Comparison of ENCODE assay signal across 8 mouse cellular contexts in the genomic region with DNA sequence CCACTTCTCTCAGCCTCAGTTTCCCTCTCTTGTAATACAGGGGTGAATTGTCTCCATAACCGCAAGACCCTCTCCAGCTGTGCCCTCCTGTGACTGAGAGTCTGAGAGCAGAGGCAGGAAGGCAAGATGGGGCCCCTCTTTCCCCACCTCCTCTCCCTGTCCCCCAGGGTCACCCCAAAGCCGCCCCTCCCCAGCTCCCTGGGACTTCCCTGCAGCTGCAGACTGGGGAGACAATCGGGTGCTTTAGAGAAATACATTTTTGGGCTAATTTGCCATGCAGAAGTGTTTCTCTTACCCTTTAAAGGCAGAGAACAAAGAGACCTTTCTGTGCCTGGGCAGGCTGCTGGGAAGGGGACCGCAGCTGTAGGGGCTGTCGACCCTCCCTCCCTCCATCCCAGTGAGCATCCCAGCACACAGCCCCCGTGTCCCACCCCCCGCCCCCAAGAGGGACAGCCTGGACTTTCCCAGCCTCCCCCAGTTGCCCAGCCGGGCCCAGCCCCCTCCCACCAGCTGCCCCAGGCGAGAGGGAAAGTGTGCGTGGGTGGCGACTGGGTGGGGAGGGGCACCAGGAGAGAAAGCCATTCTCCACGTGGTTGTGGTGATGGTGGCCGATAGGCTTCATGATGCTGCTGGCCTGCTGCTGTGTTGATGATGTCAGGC. TPM values are rescaled to one million over a fixed set of nuclear protein-coding genes. Genes with fewer than 3 reads are reported as not detected.
DNase-seq lines count a peak whose midpoint lies in the region; ATAC-seq and TF ChIP-seq lines count a peak whose summit lies in the region.

No protein-coding gene starts in this region.

- peaks cover 21% of the 10 kb centered on the region for H3K4me1 ChIP-seq in kidney, embryonic 15.5 days
- no peaks in the 10 kb centered on the region for H3K4me1 ChIP-seq in kidney, adult 2 months (ENCODE audit: control insufficient read depth, insufficient read depth, low read length)
- H3K4me1 ChIP-seq in embryonic facial prominence, embryonic 12.5 days = peaks cover 19% of the 10 kb centered on the region
- peaks cover 18% of the 10 kb centered on the region for H3K4me1 ChIP-seq in neural tube, embryonic 15.5 days

- no peak for TF ChIP-seq POLR2A in kidney, adult 2 months (IDR thresholded peaks at IDR 0.05; ENCODE audit: low read depth, low read length)

- peaks cover 9% of the 10 kb centered on the region; the same call in 1 of the 2 replicates for H3K27me3 ChIP-seq in kidney, embryonic 15.5 days
- no peaks in the 10 kb centered on the region for H3K27me3 ChIP-seq in kidney, adult 2 months (replicated peaks; ENCODE audit: control insufficient read depth, insufficient read depth, low read length)
- 0 out of 2 replicates have a peak, but pooled peaks cover 3% of the 10 kb centered on the region for H3K27me3 ChIP-seq in embryonic facial prominence, embryonic 12.5 days
- no peaks in the 10 kb centered on the region for H3K27me3 ChIP-seq in neural tube, embryonic 15.5 days (replicated peaks)

- H3K27ac ChIP-seq in kidney, embryonic 15.5 days = no peak overlapping the region
- no peak overlapping the region for H3K27ac ChIP-seq in kidney, adult 2 months (ENCODE audit: insufficient read depth, low read depth, low read length)
- H3K27ac ChIP-seq in embryonic facial prominence, embryonic 12.5 days = peak overlapping the region; percentile 83
- 0 out of 2 replicates have a peak overlapping the region, but pooled peaks have one; percentile 9 for H3K27ac ChIP-seq in neural tube, embryonic 15.5 days (replicated peaks)

- 0 out of 2 replicates have a peak, but pooled peaks have one; percentile 40 for ATAC-seq in kidney, embryonic 15.5 days (replicated peaks; ENCODE audit: low FRiP score)
- peak; percentile 41 for ATAC-seq in embryonic facial prominence, embryonic 12.5 days (ENCODE audit: insufficient number of reproducible peaks, insufficient read depth, low FRiP score, low TSS enrichment)
- peak; percentile 58; the same call in 1 of the 2 replicates for ATAC-seq in neural tube, embryonic 15.5 days (ENCODE audit: low FRiP score)

- H3K9ac ChIP-seq in kidney, embryonic 15.5 days = no peak overlapping the region
- H3K9ac ChIP-seq in embryonic facial prominence, embryonic 12.5 days = 0 out of 2 replicates have a peak overlapping the region, but pooled peaks have one; percentile 7
- H3K9ac ChIP-seq in neural tube, embryonic 15.5 days (replicated peaks) = no peak overlapping the region

- no peak for TF ChIP-seq CTCF in kidney, adult 2 months (conservative IDR thresholded peaks at IDR 0.05; ENCODE audit: insufficient read depth, insufficient read length, low read depth, low read length)

- H3K36me3 ChIP-seq in kidney, embryonic 15.5 days = no peaks in the 10 kb centered on the region
- no peaks in the 10 kb centered on the region for H3K36me3 ChIP-seq in kidney, adult 2 months (ENCODE audit: control insufficient read depth, insufficient read depth, low read length)
- no peaks in the 10 kb centered on the region for H3K36me3 ChIP-seq in embryonic facial prominence, embryonic 12.5 days
- no peaks in the 10 kb centered on the region for H3K36me3 ChIP-seq in neural tube, embryonic 15.5 days

- no peak for DNase-seq in kidney, adult 2 months
- DNase-seq in layer of hippocampus, postnatal 36 days = peak; percentile 45 to 62
- no peak for DNase-seq in cerebellum, adult 11-12 months
- DNase-seq in adrenal gland, adult 2 months = no peak
- DNase-seq in gastrocnemius, postnatal 10 days = no peak

- H3K4me2 ChIP-seq in kidney, embryonic 15.5 days = 0 out of 2 replicates have a peak overlapping the region, but pooled peaks have one; percentile 29
- peak overlapping the region; percentile 37 for H3K4me2 ChIP-seq in embryonic facial prominence, embryonic 12.5 days (replicated peaks)
- peak overlapping the region; percentile 34; the same call in 1 of the 2 replicates for H3K4me2 ChIP-seq in neural tube, embryonic 15.5 days

- H3K9me3 ChIP-seq in kidney, embryonic 15.5 days (replicated peaks) = no peaks in the 10 kb centered on the region
- no peaks in the 10 kb centered on the region for H3K9me3 ChIP-seq in embryonic facial prominence, embryonic 12.5 days
- no peaks in the 10 kb centered on the region for H3K9me3 ChIP-seq in neural tube, embryonic 15.5 days (replicated peaks)

- no peak overlapping the region for H3K4me3 ChIP-seq in kidney, embryonic 15.5 days (replicated peaks)
- H3K4me3 ChIP-seq in kidney, adult 2 months (ENCODE audit: insufficient read depth, low read depth, low read length) = no peak overlapping the region
- no peak overlapping the region for H3K4me3 ChIP-seq in embryonic facial prominence, embryonic 12.5 days
- H3K4me3 ChIP-seq in neural tube, embryonic 15.5 days (replicated peaks) = no peak overlapping the region

- 20% methylated on average over 13 of the region's 13 CpGs for WGBS in kidney, embryonic 15.5 days
- 37% methylated on average over 12 of the region's 13 CpGs for WGBS in kidney, adult 2 months
- WGBS in embryonic facial prominence, embryonic 12.5 days = 10% methylated on average over 13 of the region's 13 CpGs
- 7% methylated on average over 13 of the region's 13 CpGs for whole genome bisulfite sequencing in neural tube, embryonic 15.5 days

RNA-seq across cellular contexts. Expression of a gene that starts 27.4 kb away (rescaled TPM):
- polyA plus RNA-seq in kidney, embryonic 15.5 days (2015; fragmentation: Nextera tagmentation; extraction: Ambion mirVana) = 45.5 and 49.8 TPM in 2 replicates
- polyA plus RNA-seq in kidney, adult 2 months (2012; rRNA removed) = 29.8 and 31.4 TPM in 2 replicates
- 60.2 and 60.7 TPM in 2 replicates for polyA plus RNA-seq in embryonic facial prominence, embryonic 12.5 days (2016; fragmentation: Nextera tagmentation; extraction: Ambion mirVana)
- total RNA-seq in layer of hippocampus, postnatal 36 days (2021) = 10 to 100 TPM; 43.9 to 48.3 TPM
- 89.9 and 99.7 TPM in 2 replicates for polyA plus RNA-seq in neural tube, embryonic 15.5 days (2015; fragmentation: Nextera tagmentation; extraction: Ambion mirVana)
- total RNA-seq in adrenal gland, adult 2 months (2021) = 10 to 100 TPM; 14.6 to 18.5 TPM
- 17.4 and 19.7 TPM in 2 replicates for polyA plus RNA-seq in adrenal gland, adult 2 months (2012; rRNA removed)
- 10 to 100 TPM; 21.4 to 24.8 TPM for total RNA-seq in gastrocnemius, postnatal 10 days (2021)

RNA-seq across cellular contexts. Expression of a gene that starts 27.6 kb away (rescaled TPM):
- polyA plus RNA-seq in kidney, embryonic 15.5 days (2015; fragmentation: Nextera tagmentation; extraction: Ambion mirVana) = 0.67 and 0.74 TPM in 2 replicates
- polyA plus RNA-seq in kidney, adult 2 months (2012; rRNA removed) = 0.04 and 0.11 TPM in 2 replicates
- 0.78 and 0.90 TPM in 2 replicates for polyA plus RNA-seq in embryonic facial prominence, embryonic 12.5 days (2016; fragmentation: Nextera tagmentation; extraction: Ambion mirVana)
- under 1 TPM; 0.50 to 0.99 TPM for total RNA-seq in layer of hippocampus, postnatal 36 days (2021)
- 1.3 and 1.5 TPM in 2 replicates for polyA plus RNA-seq in neural tube, embryonic 15.5 days (2015; fragmentation: Nextera tagmentation; extraction: Ambion mirVana)
- not detected for total RNA-seq in adrenal gland, adult 2 months (2021)
- not detected in 2 replicates for polyA plus RNA-seq in adrenal gland, adult 2 months (2012; rRNA removed)
- under 1 TPM; 0.45 to 0.54 TPM for total RNA-seq in gastrocnemius, postnatal 10 days (2021)

RNA-seq across cellular contexts. Expression of a gene that starts 36.6 kb away (rescaled TPM):
- polyA plus RNA-seq in kidney, embryonic 15.5 days (2015; fragmentation: Nextera tagmentation; extraction: Ambion mirVana) = 0.40 and 0.96 TPM in 2 replicates
- 0.75 and 1.2 TPM in 2 replicates for polyA plus RNA-seq in kidney, adult 2 months (2012; rRNA removed)
- polyA plus RNA-seq in embryonic facial prominence, embryonic 12.5 days (2016; fragmentation: Nextera tagmentation; extraction: Ambion mirVana) = 21.1 and 21.7 TPM in 2 replicates
- total RNA-seq in layer of hippocampus, postnatal 36 days (2021) = 10 to 100 TPM; 28.9 to 31.6 TPM
- polyA plus RNA-seq in neural tube, embryonic 15.5 days (2015; fragmentation: Nextera tagmentation; extraction: Ambion mirVana) = 11.6 and 13.4 TPM in 2 replicates
- total RNA-seq in adrenal gland, adult 2 months (2021) = 1 to 10 TPM in 1 of 2 experiments, under 1 TPM in 1; 0.89 to 2.5 TPM
- polyA plus RNA-seq in adrenal gland, adult 2 months (2012; rRNA removed) = 3.9 and 5.5 TPM in 2 replicates
- total RNA-seq in gastrocnemius, postnatal 10 days (2021) = 1 to 10 TPM; 7.6 to 8.1 TPM

RNA-seq across cellular contexts. Expression of a gene that starts 52.9 kb away (rescaled TPM):
- polyA plus RNA-seq in kidney, embryonic 15.5 days (2015; fragmentation: Nextera tagmentation; extraction: Ambion mirVana) = 0.12 and 0.26 TPM in 2 replicates
- polyA plus RNA-seq in kidney, adult 2 months (2012; rRNA removed) = 0.23 and 0.49 TPM in 2 replicates
- polyA plus RNA-seq in embryonic facial prominence, embryonic 12.5 days (2016; fragmentation: Nextera tagmentation; extraction: Ambion mirVana) = 0.25 and 0.50 TPM in 2 replicates
- total RNA-seq in layer of hippocampus, postnatal 36 days (2021) = under 1 TPM in 1 of 2 experiments, not detected in 1; 0.30 TPM
- 0.27 and 0.40 TPM in 2 replicates for polyA plus RNA-seq in neural tube, embryonic 15.5 days (2015; fragmentation: Nextera tagmentation; extraction: Ambion mirVana)
- total RNA-seq in adrenal gland, adult 2 months (2021) = not detected
- 0.07 and 0.61 TPM in 2 replicates for polyA plus RNA-seq in adrenal gland, adult 2 months (2012; rRNA removed)
- total RNA-seq in gastrocnemius, postnatal 10 days (2021) = under 1 TPM in 1 of 2 experiments, not detected in 1; 0.14 TPM

Comparison
In these comparisons a context has a peak if more than half of its experiments do, and no peak if none do; other contexts are left out.
1. H3K27ac ChIP-seq: peak in embryonic facial prominence, embryonic 12.5 days (single experiment) and neural tube, embryonic 15.5 days (single experiment); none in kidney, embryonic 15.5 days (single experiment) and kidney, adult 2 months (single experiment).
2. DNase-seq: peak in layer of hippocampus, postnatal 36 days (2 of 2); none in kidney, adult 2 months (single experiment), cerebellum, adult 11-12 months (single experiment), adrenal gland, adult 2 months (single experiment) and gastrocnemius, postnatal 10 days (single experiment).
3. Peak in every context shown above with its lines, with median percentiles within 50 percentile points of each other: ATAC-seq and H3K4me2 ChIP-seq.